Mouse (Mus musculus) thymus, adult 2 months (tissue): ENCODE data around the gene Sfxn3.

Source experiments
- CTCF ChIP-seq: fragments of 200-500 bp; IDR thresholded peaks from 2 replicates; pipeline ENCODE4 v1.5.1; 2012; ENCODE audit warnings: mild to moderate bottlenecking, control low read depth, low read length, moderate library complexity, borderline replicate concordance; ENCODE audit not compliant: control insufficient read depth, poor library complexity, insufficient read depth; ENCODE audit errors: extremely low read depth
- POLR2A ChIP-seq: fragments of 200-500 bp; IDR thresholded peaks from 2 replicates; pipeline ENCODE4 v1.6.1; 2012; ENCODE audit warnings: mild to moderate bottlenecking, low read length, control low read depth, moderate library complexity; ENCODE audit not compliant: control insufficient read depth, poor library complexity, insufficient read depth; ENCODE audit errors: extremely low read depth

DNA sequence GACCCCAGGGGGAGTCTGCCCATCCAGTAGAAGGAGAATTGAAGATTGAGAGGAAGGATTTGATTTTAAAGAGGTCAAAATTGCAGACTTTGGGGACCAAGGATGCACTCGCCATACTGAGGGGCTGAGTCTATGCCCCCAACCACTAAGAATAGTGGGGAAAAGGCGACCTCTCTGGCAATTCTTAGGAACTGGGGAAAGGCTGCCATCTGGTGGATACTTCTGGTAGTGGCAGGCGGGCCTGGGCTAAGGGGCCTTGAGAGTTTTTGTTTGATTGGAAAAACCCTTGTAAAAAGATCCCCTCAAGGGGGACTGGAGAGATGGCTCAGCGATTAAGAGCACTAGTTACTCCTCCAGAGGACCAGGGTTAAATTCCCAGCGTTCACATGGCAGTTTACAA, 34.0 kb downstream of the Sfxn3 start:
- no peak for TF ChIP-seq CTCF
- no peak for TF ChIP-seq POLR2A
